Mouse (Mus musculus): Measurements from ENCODE around the gene T2. TPM values are rescaled to one million over a fixed set of nuclear protein-coding genes. Genes with fewer than 3 reads are reported as not detected.
"Not testable (repeated sequence)": the region's sequence is repeated elsewhere in the genome, so short reads cannot be mapped to it uniquely, and the experiment has no call there.

Gene T2
- polyA plus RNA-seq, 1 experiment from 2014 or later, result 0.96 TPM

DNA sequence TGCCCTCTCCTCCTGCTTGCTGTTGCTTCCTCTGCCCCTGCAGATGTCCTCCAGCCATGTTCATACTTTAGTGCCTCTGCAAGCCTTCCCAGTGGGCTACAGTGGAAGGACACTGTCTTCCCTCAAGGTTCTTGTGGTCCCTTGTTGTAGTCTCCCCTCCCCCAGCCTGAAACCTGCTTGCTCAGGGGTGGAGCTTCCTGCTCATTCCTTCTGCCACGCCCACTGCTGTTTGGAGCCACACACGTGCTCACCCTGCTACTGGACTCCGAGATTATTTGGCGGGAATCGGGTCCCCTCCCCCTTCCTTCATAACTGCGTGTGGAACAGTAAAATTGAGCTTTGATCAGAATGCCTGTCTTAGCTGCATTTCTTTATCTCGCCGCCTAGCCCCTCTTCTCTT lies 48.1 kb downstream of the T2 start:
- not testable (repeated sequence) for H3K9ac ChIP-seq (replicated peaks; ENCODE audit: low read depth, low read length); H3K4me3 ChIP-seq (ENCODE audit: low read depth, low read length); H3K4me2 ChIP-seq (ENCODE audit: low read depth, low read length); ATAC-seq (ENCODE audit: low read depth); H3K36me3 ChIP-seq (ENCODE audit: control insufficient read depth, insufficient read depth, low read length); H3K9me3 ChIP-seq (ENCODE audit: control insufficient read depth, low read length); H3K4me1 ChIP-seq (ENCODE audit: control insufficient read depth, insufficient read depth, low read length); H3K27me3 ChIP-seq (ENCODE audit: control insufficient read depth, insufficient read depth, low read length); H3K27ac ChIP-seq (ENCODE audit: low read depth, low read length)
- WGBS, result 65% methylated on average over 8 of the region's 8 CpGs

DNA sequence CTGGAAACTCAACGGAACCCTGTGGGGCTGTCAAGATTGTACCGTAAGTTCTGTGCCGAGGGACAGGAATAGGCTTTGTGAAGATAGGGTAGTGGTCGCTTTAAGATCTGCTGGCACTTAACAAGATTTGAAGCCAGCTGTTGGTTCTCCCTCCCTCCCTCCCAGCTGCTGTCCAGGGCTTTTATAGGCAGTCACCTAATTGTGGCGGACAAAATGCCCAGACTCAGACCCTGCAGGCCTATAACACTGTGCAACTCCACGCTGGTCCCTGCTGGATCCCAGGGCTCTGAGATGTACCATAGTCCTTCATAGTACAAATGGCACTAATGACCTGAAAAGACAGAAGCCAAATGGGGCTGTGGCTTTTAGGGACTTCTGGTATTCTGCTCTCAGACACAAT lies 50.5 kb downstream of the T2 start:
- Histone ChIP-seq H3K36me3 (ENCODE audit: control insufficient read depth, insufficient read depth, low read length) (no peaks in the 10 kb centered on the region), H3K9me3 (ENCODE audit: control insufficient read depth, low read length) (no peaks in the 10 kb centered on the region), H3K4me3 (ENCODE audit: low read depth, low read length) (no peak overlapping the region), H3K4me1 (ENCODE audit: control insufficient read depth, insufficient read depth, low read length) (no peaks in the 10 kb centered on the region), H3K4me2 (ENCODE audit: low read depth, low read length) (no peak overlapping the region), H3K9ac (replicated peaks; ENCODE audit: low read depth, low read length) (no peak overlapping the region), H3K27ac (ENCODE audit: low read depth, low read length) (no peak overlapping the region), H3K27me3 (ENCODE audit: control insufficient read depth, insufficient read depth, low read length) (no peaks in the 10 kb centered on the region)
- no peak; the same call in 1 of the 2 replicates for ATAC-seq (ENCODE audit: low read depth)
- WGBS, result 14% methylated on average over 6 of the region's 6 CpGs

- H3K27ac ChIP-seq (ENCODE audit: low read depth, low read length); H3K9me3 ChIP-seq (ENCODE audit: control insufficient read depth, low read length); H3K4me2 ChIP-seq (ENCODE audit: low read depth, low read length); H3K4me3 ChIP-seq (ENCODE audit: low read depth, low read length); H3K4me1 ChIP-seq (ENCODE audit: control insufficient read depth, insufficient read depth, low read length); ATAC-seq (ENCODE audit: low read depth); H3K27me3 ChIP-seq (ENCODE audit: control insufficient read depth, insufficient read depth, low read length); H3K36me3 ChIP-seq (ENCODE audit: control insufficient read depth, insufficient read depth, low read length); H3K9ac ChIP-seq (replicated peaks; ENCODE audit: low read depth, low read length): not testable (repeated sequence)
- 48% methylated on average over 4 of the region's 4 CpGs for WGBS
Observed at GRCm38 (mm10) chr17:8408002-8408401, 52.2 kb downstream of the T2 start.

GRCm38 (mm10) chr17:8408589-8409295 lies 53.0 kb downstream of the T2 start:
- 3% methylated on average over 16 of the region's 16 CpGs for WGBS
- H3K4me2 ChIP-seq (ENCODE audit: low read depth, low read length), result no peak overlapping the region
- H3K9me3 ChIP-seq (ENCODE audit: control insufficient read depth, low read length), result no peaks in the 10 kb centered on the region
- H3K27ac ChIP-seq (ENCODE audit: low read depth, low read length), result no peak overlapping the region
- H3K27me3 ChIP-seq (ENCODE audit: control insufficient read depth, insufficient read depth, low read length), result 0 out of 2 replicates have a peak, but pooled peaks cover 3% of the 10 kb centered on the region
- no peaks in the 10 kb centered on the region for H3K36me3 ChIP-seq (ENCODE audit: control insufficient read depth, insufficient read depth, low read length)
- no peak for ATAC-seq (ENCODE audit: low read depth)
- H3K4me1 ChIP-seq (ENCODE audit: control insufficient read depth, insufficient read depth, low read length), result no peaks in the 10 kb centered on the region
- H3K9ac ChIP-seq (replicated peaks; ENCODE audit: low read depth, low read length), result no peak overlapping the region
- H3K4me3 ChIP-seq (ENCODE audit: low read depth, low read length), result no peak overlapping the region

- Histone ChIP-seq H3K4me2 (ENCODE audit: low read depth, low read length) (no peak overlapping the region), H3K27ac (ENCODE audit: low read depth, low read length) (no peak overlapping the region), H3K9ac (replicated peaks; ENCODE audit: low read depth, low read length) (no peak overlapping the region), H3K36me3 (ENCODE audit: control insufficient read depth, insufficient read depth, low read length) (no peaks in the 10 kb centered on the region), H3K4me1 (ENCODE audit: control insufficient read depth, insufficient read depth, low read length) (no peaks in the 10 kb centered on the region), H3K9me3 (ENCODE audit: control insufficient read depth, low read length) (no peaks in the 10 kb centered on the region), H3K27me3 (ENCODE audit: control insufficient read depth, insufficient read depth, low read length) (0 out of 2 replicates have a peak, but pooled peaks cover 3% of the 10 kb centered on the region), H3K4me3 (ENCODE audit: low read depth, low read length) (no peak overlapping the region)
- 87% methylated on average over 2 of the region's 2 CpGs for WGBS
- ATAC-seq (ENCODE audit: low read depth), result no peak
Observed at GRCm38 (mm10) chr17:8410330-8410729, 54.5 kb downstream of the T2 start.

DNA sequence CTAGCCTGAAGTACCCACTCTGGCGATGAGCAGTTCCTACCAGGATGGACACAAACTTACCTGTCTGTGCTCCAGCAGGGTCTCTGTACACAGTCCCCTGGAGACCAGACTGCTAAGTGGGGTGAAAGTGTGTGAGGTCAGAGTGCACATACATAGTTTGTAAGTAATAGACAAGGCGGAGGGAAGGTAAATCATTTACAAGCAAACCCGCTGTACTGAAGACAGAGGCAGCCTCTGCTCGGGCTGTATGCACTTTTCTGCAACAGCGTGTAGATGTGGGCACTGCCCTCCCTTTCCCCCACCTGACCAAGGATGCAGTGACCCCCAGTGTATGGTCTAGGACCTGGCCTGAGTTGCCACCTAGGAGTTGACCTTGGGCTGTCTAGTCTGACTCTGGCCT lies 57.9 kb downstream of the T2 start:
- Histone ChIP-seq H3K4me2 (ENCODE audit: low read depth, low read length) (no peak overlapping the region), H3K36me3 (ENCODE audit: control insufficient read depth, insufficient read depth, low read length) (no peaks in the 10 kb centered on the region), H3K4me1 (ENCODE audit: control insufficient read depth, insufficient read depth, low read length) (no peaks in the 10 kb centered on the region), H3K9ac (replicated peaks; ENCODE audit: low read depth, low read length) (no peak overlapping the region), H3K27ac (ENCODE audit: low read depth, low read length) (no peak overlapping the region), H3K27me3 (ENCODE audit: control insufficient read depth, insufficient read depth, low read length) (0 out of 2 replicates have a peak, but pooled peaks cover 3% of the 10 kb centered on the region), H3K4me3 (ENCODE audit: low read depth, low read length) (no peak overlapping the region), H3K9me3 (ENCODE audit: control insufficient read depth, low read length) (no peaks in the 10 kb centered on the region)
- no peak for ATAC-seq (ENCODE audit: low read depth)
- WGBS, result 43% methylated on average over 5 of the region's 5 CpGs

DNA sequence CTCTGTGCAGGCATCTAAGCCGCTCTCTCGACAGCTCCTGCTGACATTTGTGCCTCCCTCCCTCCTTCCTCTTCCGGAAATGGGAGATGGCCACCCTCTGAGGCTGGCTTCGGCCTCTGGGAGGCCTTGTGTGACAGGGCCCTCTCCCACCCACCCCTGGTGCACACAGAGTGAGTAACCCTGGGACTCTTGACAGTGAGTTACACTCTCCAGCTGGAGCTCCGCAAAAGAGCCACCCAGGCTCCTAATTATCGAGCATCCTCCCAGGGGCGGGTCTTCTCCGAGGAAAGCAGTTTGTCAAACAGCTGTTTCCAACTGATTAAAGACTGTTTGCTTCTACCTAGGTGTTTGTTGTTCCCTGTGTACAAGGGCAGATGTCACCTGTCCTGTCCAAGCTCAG lies 59.7 kb downstream of the T2 start:
- no peak overlapping the region for H3K4me2 ChIP-seq (ENCODE audit: low read depth, low read length)
- no peak overlapping the region for H3K27ac ChIP-seq (ENCODE audit: low read depth, low read length)
- H3K9me3 ChIP-seq (ENCODE audit: control insufficient read depth, low read length), result no peaks in the 10 kb centered on the region
- H3K4me1 ChIP-seq (ENCODE audit: control insufficient read depth, insufficient read depth, low read length), result no peaks in the 10 kb centered on the region
- ATAC-seq (ENCODE audit: low read depth), result no peak
- WGBS, result 6% methylated on average over 8 of the region's 8 CpGs
- no peaks in the 10 kb centered on the region for H3K36me3 ChIP-seq (ENCODE audit: control insufficient read depth, insufficient read depth, low read length)
- H3K9ac ChIP-seq (replicated peaks; ENCODE audit: low read depth, low read length), result no peak overlapping the region
- H3K27me3 ChIP-seq (ENCODE audit: control insufficient read depth, insufficient read depth, low read length), result 0 out of 2 replicates have a peak, but pooled peaks cover 3% of the 10 kb centered on the region
- no peak overlapping the region for H3K4me3 ChIP-seq (ENCODE audit: low read depth, low read length)

- 63% methylated on average over 8 of the region's 8 CpGs for WGBS
- Histone ChIP-seq H3K4me2 (ENCODE audit: low read depth, low read length) (no peak overlapping the region), H3K27ac (ENCODE audit: low read depth, low read length) (no peak overlapping the region), H3K4me1 (ENCODE audit: control insufficient read depth, insufficient read depth, low read length) (no peaks in the 10 kb centered on the region), H3K4me3 (ENCODE audit: low read depth, low read length) (no peak overlapping the region), H3K9ac (replicated peaks; ENCODE audit: low read depth, low read length) (no peak overlapping the region), H3K36me3 (ENCODE audit: control insufficient read depth, insufficient read depth, low read length) (no peaks in the 10 kb centered on the region), H3K9me3 (ENCODE audit: control insufficient read depth, low read length) (no peaks in the 10 kb centered on the region), H3K27me3 (ENCODE audit: control insufficient read depth, insufficient read depth, low read length) (0 out of 2 replicates have a peak, but pooled peaks cover 3% of the 10 kb centered on the region)
- ATAC-seq (ENCODE audit: low read depth), result no peak
Observed at GRCm38 (mm10) chr17:8416865-8417264, 61.1 kb downstream of the T2 start.

DNA sequence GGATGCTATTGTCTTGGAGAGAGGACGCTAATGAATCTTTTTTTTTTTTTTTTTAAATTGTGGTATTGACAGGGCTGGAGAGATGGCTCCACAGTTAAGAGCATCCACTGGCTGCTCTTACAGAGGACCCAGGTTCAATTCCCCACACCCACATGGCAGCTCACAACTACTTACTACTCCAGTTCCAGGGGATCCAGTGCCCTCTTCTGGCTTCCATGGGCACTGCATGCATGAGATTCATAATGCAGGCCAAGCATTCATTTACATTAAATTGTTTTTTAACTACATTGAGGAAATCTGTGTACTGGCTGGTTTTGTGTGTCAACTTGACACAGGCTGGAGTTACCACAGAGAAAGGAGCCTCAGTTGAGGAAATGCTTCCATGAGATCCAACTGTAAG lies 64.9 kb downstream of the T2 start:
- no peak overlapping the region for H3K9ac ChIP-seq (replicated peaks; ENCODE audit: low read depth, low read length)
- no peaks in the 10 kb centered on the region for H3K27me3 ChIP-seq (ENCODE audit: control insufficient read depth, insufficient read depth, low read length)
- H3K4me1 ChIP-seq (ENCODE audit: control insufficient read depth, insufficient read depth, low read length), result no peaks in the 10 kb centered on the region
- H3K4me2 ChIP-seq (ENCODE audit: low read depth, low read length), result no peak overlapping the region
- H3K36me3 ChIP-seq (ENCODE audit: control insufficient read depth, insufficient read depth, low read length), result no peaks in the 10 kb centered on the region
- no peaks in the 10 kb centered on the region for H3K9me3 ChIP-seq (ENCODE audit: control insufficient read depth, low read length)
- no peak for ATAC-seq (ENCODE audit: low read depth)
- WGBS, result 68% methylated on average over 1 of the region's 1 CpGs
- H3K27ac ChIP-seq (ENCODE audit: low read depth, low read length), result no peak overlapping the region
- H3K4me3 ChIP-seq (ENCODE audit: low read depth, low read length), result no peak overlapping the region
